Mouse (Mus musculus): ENCODE measurements at regions not wholly inside any gene's neighbourhood (a gene's known extent, or its start where the extent isn't known, plus 50 kb on each side); places are given as distances from the start of the nearest gene placed in this dataset.
A peak's percentile ranks its signal among the peaks of the same experiment; 100 is the strongest.
"Not testable (repeated sequence)": the region's sequence is repeated elsewhere in the genome, so short reads cannot be mapped to it uniquely, and the experiment has no call there.

DNA sequence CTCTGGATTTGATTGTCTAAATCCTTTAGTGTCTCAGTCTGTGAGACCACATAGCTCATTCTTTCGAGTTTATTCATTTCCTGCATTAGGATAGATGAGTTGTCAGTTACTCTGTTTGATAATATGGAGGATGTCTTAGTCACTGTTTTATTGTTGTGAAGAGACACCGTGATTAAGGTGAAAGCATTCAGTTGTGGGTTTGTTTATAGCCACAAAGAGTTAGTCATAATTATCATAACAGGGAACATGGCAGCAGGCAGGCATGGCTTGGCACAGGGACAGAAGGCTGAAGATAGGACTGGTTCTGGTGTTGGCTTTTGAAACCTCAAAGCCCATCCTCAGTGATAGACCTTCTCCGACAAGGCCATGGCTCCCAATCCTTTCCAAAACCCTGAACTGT lies 314.6 kb downstream of the Atxn7l3b start:
- TF ChIP-seq MAX (IDR thresholded peaks at IDR 0.05; ENCODE audit: low read depth) (no peak), MYOD1 (IDR thresholded peaks at IDR 0.05; ENCODE audit: control insufficient read depth in 1 of 3, insufficient read length in 2 of 3, low read depth in 2 of 3) (no peak), SRF (IDR thresholded peaks at IDR 0.05; ENCODE audit: control insufficient read depth, insufficient read length, low read depth) (no peak), E2F4 (IDR thresholded peaks at IDR 0.05; ENCODE audit: insufficient read depth) (no peak), POLR2AphosphoS2 (IDR thresholded peaks at IDR 0.05; ENCODE audit: insufficient read length, low read depth) (no peak), TCF12 (IDR thresholded peaks at IDR 0.05; ENCODE audit: insufficient read depth, poor library complexity, severe bottlenecking) (no peak)
- Histone ChIP-seq H3K4me2 (ENCODE audit: low read depth) (peak overlapping the region; percentile 51), H3K4me3 (no peak overlapping the region), H3ac (ENCODE audit: control insufficient read depth, insufficient read length) (no peak overlapping the region), H3K27me3 (ENCODE audit: control insufficient read depth, insufficient read depth, insufficient read length) (no peaks in the 10 kb centered on the region), H3K79me2 (ENCODE audit: control insufficient read depth, insufficient read depth) (no peaks in the 10 kb centered on the region), H3K36me3 (ENCODE audit: control insufficient read depth, insufficient read depth) (no peaks in the 10 kb centered on the region)

DNA sequence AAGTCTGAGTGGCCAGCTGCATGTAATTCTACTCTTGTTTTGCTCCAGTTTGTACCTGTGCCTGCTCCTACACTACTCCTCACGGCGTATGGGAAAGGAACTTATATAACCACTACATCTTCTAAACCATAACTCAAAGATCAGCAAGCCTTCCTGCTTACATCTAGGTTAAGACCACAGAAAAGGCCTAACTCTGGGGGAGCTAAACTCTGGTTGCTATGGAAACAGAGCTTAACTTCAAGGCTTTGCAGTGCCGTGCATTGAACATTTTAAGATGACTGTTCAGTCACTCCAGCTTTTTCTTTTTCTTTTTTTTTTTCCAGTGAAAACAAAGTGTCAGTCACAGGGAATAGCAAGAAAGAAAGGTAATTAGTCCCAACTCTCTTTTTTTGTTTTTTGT lies 309.1 kb downstream of the Atxn7l3b start:
- no peak for TF ChIP-seq SRF (IDR thresholded peaks at IDR 0.05; ENCODE audit: control insufficient read depth, insufficient read length, low read depth)
- TF ChIP-seq TCF3 (IDR thresholded peaks at IDR 0.05; ENCODE audit: insufficient read length, low read depth), result no peak
- no peaks in the 10 kb centered on the region for H3K36me3 ChIP-seq (ENCODE audit: control insufficient read depth, insufficient read depth)
- no peak overlapping the region for H3ac ChIP-seq (ENCODE audit: control insufficient read depth, insufficient read length)
- no peaks in the 10 kb centered on the region for H3K27me3 ChIP-seq (ENCODE audit: control insufficient read depth, insufficient read depth, insufficient read length)
- no peak overlapping the region for H3K4me3 ChIP-seq
- no peak overlapping the region for H3K4me2 ChIP-seq (ENCODE audit: low read depth)
- no peaks in the 10 kb centered on the region for H3K79me2 ChIP-seq (ENCODE audit: control insufficient read depth, insufficient read depth)

DNA sequence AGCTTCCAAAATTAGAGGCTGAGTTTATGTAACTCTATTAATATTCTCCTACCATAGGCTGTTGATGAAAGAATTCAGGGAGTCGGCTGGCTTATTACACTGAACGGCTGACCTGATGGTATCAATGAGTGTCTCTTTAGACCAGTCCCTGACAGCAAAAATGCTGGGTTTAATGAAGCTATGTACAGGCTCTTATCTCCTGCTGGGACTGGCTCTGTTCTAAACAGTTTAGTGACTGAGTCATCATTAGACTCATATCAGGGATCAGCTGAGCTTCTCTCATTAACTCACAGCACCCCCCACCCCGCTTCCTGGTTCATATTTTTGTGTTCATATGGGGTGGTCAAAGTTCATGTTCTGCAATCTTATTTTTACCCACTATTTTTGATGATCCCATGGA lies 299.0 kb downstream of the Atxn7l3b start:
- H3K36me3 ChIP-seq (ENCODE audit: control insufficient read depth, insufficient read depth), result no peaks in the 10 kb centered on the region
- H3K4me2 ChIP-seq (ENCODE audit: low read depth), result peak overlapping the region; percentile 44
- H3K27me3 ChIP-seq (ENCODE audit: control insufficient read depth, insufficient read depth, insufficient read length), result no peaks in the 10 kb centered on the region
- no peaks in the 10 kb centered on the region for H3K79me2 ChIP-seq (ENCODE audit: control insufficient read depth, insufficient read depth)
- H3K4me3 ChIP-seq, result no peak overlapping the region
- no peak overlapping the region for H3ac ChIP-seq (ENCODE audit: control insufficient read depth, insufficient read length)
- TF ChIP-seq MYOD1 (IDR thresholded peaks at IDR 0.05; ENCODE audit: control insufficient read depth in 1 of 3, insufficient read length in 2 of 3, low read depth in 2 of 3), result no peak
- no peak for TF ChIP-seq TCF12 (IDR thresholded peaks at IDR 0.05; ENCODE audit: insufficient read depth, poor library complexity, severe bottlenecking)
- TF ChIP-seq USF1 (IDR thresholded peaks at IDR 0.05; ENCODE audit: low read depth), result no peak

DNA sequence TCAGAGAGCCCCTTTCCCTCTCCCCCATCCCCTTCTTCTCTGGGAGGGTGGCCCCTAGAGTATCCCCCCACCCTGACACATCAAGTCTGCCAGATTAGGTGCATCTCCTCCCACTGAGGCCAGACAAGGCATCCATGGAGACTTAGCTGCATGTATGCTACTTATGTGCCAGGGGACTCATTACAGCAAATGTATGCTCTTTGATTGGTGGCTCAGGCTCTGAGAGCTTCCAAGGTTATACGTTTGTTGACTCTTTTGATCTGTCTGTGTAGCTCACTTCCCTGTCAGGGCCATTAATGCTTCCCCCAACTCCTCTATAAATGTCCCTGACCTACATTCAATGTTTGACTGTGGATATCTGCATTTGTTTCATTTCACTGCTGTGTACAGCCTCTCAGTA lies 293.6 kb downstream of the Atxn7l3b start:
- Histone ChIP-seq H3ac (ENCODE audit: control insufficient read depth, insufficient read length) (no peak overlapping the region), H3K36me3 (ENCODE audit: control insufficient read depth, insufficient read depth) (no peaks in the 10 kb centered on the region), H3K4me3 (no peak overlapping the region), H3K4me2 (ENCODE audit: low read depth) (no peak overlapping the region), H3K27me3 (ENCODE audit: control insufficient read depth, insufficient read depth, insufficient read length) (no peaks in the 10 kb centered on the region), H3K79me2 (ENCODE audit: control insufficient read depth, insufficient read depth) (no peaks in the 10 kb centered on the region)
- TF ChIP-seq TCF12 (IDR thresholded peaks at IDR 0.05; ENCODE audit: insufficient read depth, poor library complexity, severe bottlenecking) (no peak), REST (IDR thresholded peaks at IDR 0.05; ENCODE audit: insufficient read depth, insufficient read length) (no peak), CEBPB (IDR thresholded peaks at IDR 0.05; ENCODE audit: insufficient read depth, poor library complexity, severe bottlenecking) (no peak), E2F4 (IDR thresholded peaks at IDR 0.05; ENCODE audit: insufficient read depth) (no peak), POLR2A (IDR thresholded peaks at IDR 0.05; ENCODE audit: insufficient read length, low read depth) (no peak), TCF3 (IDR thresholded peaks at IDR 0.05; ENCODE audit: insufficient read length, low read depth) (no peak), MYOD1 (IDR thresholded peaks at IDR 0.05; ENCODE audit: control insufficient read depth in 1 of 3, insufficient read length in 2 of 3, low read depth in 2 of 3) (no peak), USF1 (IDR thresholded peaks at IDR 0.05; ENCODE audit: low read depth) (no peak), MAX (IDR thresholded peaks at IDR 0.05; ENCODE audit: low read depth) (no peak), MYOG (IDR thresholded peaks at IDR 0.05; ENCODE audit: control insufficient read depth in 1 of 3, insufficient read depth in 1 of 3, insufficient read length in 2 of 3, low read depth in 2 of 3) (no peak), SRF (IDR thresholded peaks at IDR 0.05; ENCODE audit: control insufficient read depth, insufficient read length, low read depth) (no peak), POLR2AphosphoS2 (IDR thresholded peaks at IDR 0.05; ENCODE audit: insufficient read length, low read depth) (no peak)

DNA sequence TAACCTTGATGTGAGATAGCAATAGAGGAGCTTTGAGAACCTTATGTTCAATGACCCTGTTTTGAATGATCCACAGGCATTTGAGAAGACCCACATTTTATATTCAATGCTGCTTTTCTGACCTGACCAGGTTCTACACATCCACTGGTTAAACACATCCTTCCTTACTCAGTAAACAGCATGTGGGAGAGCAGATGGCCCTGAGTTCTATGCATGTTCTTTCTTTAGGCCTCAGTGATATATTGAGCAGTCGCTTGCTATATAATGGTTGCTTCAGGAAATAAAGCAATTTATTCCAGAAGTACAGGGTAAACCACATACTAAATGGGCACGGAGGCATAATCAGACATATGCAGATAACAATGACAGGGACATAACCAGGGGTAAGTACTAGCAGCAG lies 292.2 kb downstream of the Atxn7l3b start:
- H3K36me3 ChIP-seq (ENCODE audit: control insufficient read depth, insufficient read depth), result no peaks in the 10 kb centered on the region
- no peaks in the 10 kb centered on the region for H3K79me2 ChIP-seq (ENCODE audit: control insufficient read depth, insufficient read depth)
- TF ChIP-seq USF1 (IDR thresholded peaks at IDR 0.05; ENCODE audit: low read depth) (no peak), TCF3 (IDR thresholded peaks at IDR 0.05; ENCODE audit: insufficient read length, low read depth) (no peak), REST (IDR thresholded peaks at IDR 0.05; ENCODE audit: insufficient read depth, insufficient read length) (no peak), MYOG (IDR thresholded peaks at IDR 0.05; ENCODE audit: control insufficient read depth in 1 of 3, insufficient read depth in 1 of 3, insufficient read length in 2 of 3, low read depth in 2 of 3) (no peak), MAX (IDR thresholded peaks at IDR 0.05; ENCODE audit: low read depth) (no peak), E2F4 (IDR thresholded peaks at IDR 0.05; ENCODE audit: insufficient read depth) (no peak), POLR2AphosphoS2 (IDR thresholded peaks at IDR 0.05; ENCODE audit: insufficient read length, low read depth) (no peak), MYOD1 (IDR thresholded peaks at IDR 0.05; ENCODE audit: control insufficient read depth in 1 of 3, insufficient read length in 2 of 3, low read depth in 2 of 3) (no peak), POLR2A (IDR thresholded peaks at IDR 0.05; ENCODE audit: insufficient read length, low read depth) (no peak), SRF (IDR thresholded peaks at IDR 0.05; ENCODE audit: control insufficient read depth, insufficient read length, low read depth) (no peak), TCF12 (IDR thresholded peaks at IDR 0.05; ENCODE audit: insufficient read depth, poor library complexity, severe bottlenecking) (no peak), CEBPB (IDR thresholded peaks at IDR 0.05; ENCODE audit: insufficient read depth, poor library complexity, severe bottlenecking) (no peak)
- no peak overlapping the region for H3K4me2 ChIP-seq (ENCODE audit: low read depth)
- H3K4me3 ChIP-seq, result no peak overlapping the region
- H3K27me3 ChIP-seq (ENCODE audit: control insufficient read depth, insufficient read depth, insufficient read length), result no peaks in the 10 kb centered on the region
- no peak overlapping the region for H3ac ChIP-seq (ENCODE audit: control insufficient read depth, insufficient read length)

DNA sequence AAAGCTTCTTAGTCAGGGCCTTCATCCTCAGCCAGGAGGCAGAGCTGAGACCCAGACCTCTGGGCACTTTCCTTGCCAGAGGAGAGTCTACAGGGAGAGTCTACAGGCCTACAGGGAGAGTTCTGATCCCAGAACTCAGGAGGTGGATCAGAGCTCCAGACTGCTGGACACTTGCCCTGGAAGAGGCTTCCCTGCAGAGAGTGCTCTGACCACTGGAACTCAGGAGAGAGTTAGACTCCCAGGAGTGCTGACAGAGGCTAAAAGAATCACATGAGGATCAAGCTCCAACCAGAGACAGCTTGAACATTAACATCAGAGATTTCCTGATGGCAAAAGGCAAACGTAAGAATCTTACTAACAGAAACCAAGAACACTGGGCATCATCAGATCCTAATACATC lies 288.2 kb downstream of the Atxn7l3b start:
- not testable (repeated sequence) for H3ac ChIP-seq (ENCODE audit: control insufficient read depth, insufficient read length); H3K36me3 ChIP-seq (ENCODE audit: control insufficient read depth, insufficient read depth); H3K4me2 ChIP-seq (ENCODE audit: low read depth); H3K27me3 ChIP-seq (ENCODE audit: control insufficient read depth, insufficient read depth, insufficient read length); H3K4me3 ChIP-seq; H3K79me2 ChIP-seq (ENCODE audit: control insufficient read depth, insufficient read depth)
